Mouse (Mus musculus) embryonic facial prominence, embryonic 10.5 days (tissue): Measurements from ENCODE around the gene Nfic. TPM values are rescaled to one million over a fixed set of nuclear protein-coding genes. Genes with fewer than 3 reads are reported as not detected.

ENCODE experiments used
- DNase-seq: peaks from one replicate; pipeline ENCODE4 v3.0.0-alpha.2; 2017; ENCODE audit warnings: low spot score
- H3K27ac ChIP-seq: fragments of 300-500 bp; sonication (generic); replicated peaks from 2 replicates; pipeline ENCODE4 v1.5.1; 2016; ENCODE audit warnings: mild to moderate bottlenecking
- H3K27me3 ChIP-seq: fragments of 300-500 bp; sonication (generic); replicated peaks from 2 replicates; pipeline ENCODE4 v1.6.1; 2016; ENCODE audit warnings: low read depth, mild to moderate bottlenecking; ENCODE audit not compliant: poor library complexity, severe bottlenecking
- H3K36me3 ChIP-seq: fragments of 300-500 bp; sonication (generic); replicated peaks from 2 replicates; pipeline ENCODE4 v1.6.1; 2016; ENCODE audit warnings: mild to moderate bottlenecking, moderate library complexity
- H3K4me1 ChIP-seq: fragments of 300-500 bp; sonication (generic); 2 replicates; pipeline ENCODE4 v1.6.1; 2016
- H3K4me3 ChIP-seq: fragments of 300-500 bp; sonication (generic); 2 replicates; pipeline ENCODE4 v1.5.1; 2016; ENCODE audit warnings: mild to moderate bottlenecking, moderate library complexity
- H3K9me3 ChIP-seq: fragments of 300-500 bp; sonication (generic); 2 replicates; pipeline ENCODE4 v1.6.1; 2016; ENCODE audit warnings: mild to moderate bottlenecking
- WGBS: fragments of 180-500 bp; shearing (Covaris S2); methylation state at CpG from one replicate; pipeline ENCODE4 v1.1.7; 2016; 5-methylcytosine and 5-hydroxymethylcytosine counted together
- polyA plus RNA-seq: library from polyadenylated mRNA; unstranded; fragments of >200 nt; fragmentation: Nextera tagmentation; extraction: Ambion mirVana; gene quantifications from 2 replicates; pipeline ENCODE4 v1.2.1, GENCODE M21; 2016

The Nfic gene
- polyA plus RNA-seq, 1 experiment from 2014 or later = 20.2 TPM

- peaks cover 91% of the 10 kb centered on the region for H3K4me1 ChIP-seq
- peak overlapping the region; percentile 64 for H3K27ac ChIP-seq
- WGBS = 18% methylated on average over 24 of the region's 24 CpGs
- peak overlapping the region; percentile 50 for H3K4me3 ChIP-seq
- DNase-seq = no peak
- H3K9me3 ChIP-seq = no peaks in the 10 kb centered on the region
- peaks cover 71% of the 10 kb centered on the region for H3K27me3 ChIP-seq
- H3K36me3 ChIP-seq = peaks cover 16% of the 10 kb centered on the region; the same call in 1 of the 2 replicates
Observed at GRCm38 (mm10) chr10:81406504-81407440, 48.7 kb downstream of the Nfic start.

GRCm38 (mm10) chr10:81405588-81406201, 49.7 kb downstream of the Nfic start:
- Histone ChIP-seq H3K9me3 (no peaks in the 10 kb centered on the region), H3K27ac (0 out of 2 replicates have a peak overlapping the region, but pooled peaks have one; percentile 1), H3K4me3 (peak overlapping the region; percentile 50; the same call in 1 of the 2 replicates), H3K4me1 (peaks cover 95% of the 10 kb centered on the region), H3K27me3 (peaks cover 82% of the 10 kb centered on the region), H3K36me3 (peaks cover 13% of the 10 kb centered on the region; the same call in 1 of the 2 replicates)
- peak; percentile 65 for DNase-seq
- 35% methylated on average over 13 of the region's 13 CpGs for WGBS

- Histone ChIP-seq H3K4me3 (peak overlapping the region; percentile 28; the same call in 1 of the 2 replicates), H3K27me3 (peaks cover 92% of the 10 kb centered on the region), H3K4me1 (peaks cover 95% of the 10 kb centered on the region), H3K27ac (peak overlapping the region; percentile 49; the same call in 1 of the 2 replicates), H3K36me3 (peaks cover 22% of the 10 kb centered on the region), H3K9me3 (no peaks in the 10 kb centered on the region)
- no peak for DNase-seq
- 58% methylated on average over 18 of the region's 18 CpGs for WGBS
Observed at GRCm38 (mm10) chr10:81404720-81405119, 50.7 kb downstream of the Nfic start.

GRCm38 (mm10) chr10:81404082-81404481, 51.4 kb downstream of the Nfic start:
- Histone ChIP-seq H3K36me3 (peaks cover 29% of the 10 kb centered on the region), H3K4me1 (peaks cover 95% of the 10 kb centered on the region), H3K27ac (peak overlapping the region; percentile 49; the same call in 1 of the 2 replicates), H3K4me3 (peak overlapping the region; percentile 28; the same call in 1 of the 2 replicates), H3K9me3 (no peaks in the 10 kb centered on the region), H3K27me3 (peaks cover 98% of the 10 kb centered on the region)
- 11% methylated on average over 9 of the region's 9 CpGs for WGBS
- no peak for DNase-seq

- Histone ChIP-seq H3K9me3 (no peaks in the 10 kb centered on the region), H3K27ac (peak overlapping the region; percentile 92), H3K4me3 (peak overlapping the region; percentile 42), H3K27me3 (peaks cover 94% of the 10 kb centered on the region), H3K4me1 (peaks cover 89% of the 10 kb centered on the region), H3K36me3 (peaks cover 29% of the 10 kb centered on the region)
- WGBS = 60% methylated on average over 10 of the region's 10 CpGs
- DNase-seq = no peak
Observed at GRCm38 (mm10) chr10:81403511-81403910, 51.9 kb downstream of the Nfic start.

GRCm38 (mm10) chr10:81402227-81402765, 53.1 kb downstream of the Nfic start:
- peak overlapping the region; percentile 92 for H3K27ac ChIP-seq
- H3K9me3 ChIP-seq = no peaks in the 10 kb centered on the region
- DNase-seq = no peak
- WGBS = 18% methylated on average over 7 of the region's 7 CpGs
- peaks cover 94% of the 10 kb centered on the region for H3K27me3 ChIP-seq
- peaks cover 29% of the 10 kb centered on the region for H3K36me3 ChIP-seq
- H3K4me1 ChIP-seq = peaks cover 79% of the 10 kb centered on the region
- H3K4me3 ChIP-seq = peak overlapping the region; percentile 42

GRCm38 (mm10) chr10:81401521-81402226, 53.8 kb downstream of the Nfic start:
- H3K27ac ChIP-seq = peak overlapping the region; percentile 92
- H3K9me3 ChIP-seq = no peaks in the 10 kb centered on the region
- H3K36me3 ChIP-seq = peaks cover 29% of the 10 kb centered on the region
- DNase-seq = peak; percentile 88
- H3K27me3 ChIP-seq = peaks cover 92% of the 10 kb centered on the region
- peaks cover 78% of the 10 kb centered on the region for H3K4me1 ChIP-seq
- H3K4me3 ChIP-seq = peak overlapping the region; percentile 42
- 3% methylated on average over 18 of the region's 18 CpGs for WGBS

GRCm38 (mm10) chr10:81401205-81401520, 54.3 kb downstream of the Nfic start:
- peaks cover 74% of the 10 kb centered on the region for H3K4me1 ChIP-seq
- whole genome bisulfite sequencing = 23% methylated on average over 10 of the region's 10 CpGs
- H3K4me3 ChIP-seq = peak overlapping the region; percentile 42
- peak overlapping the region; percentile 92 for H3K27ac ChIP-seq
- H3K9me3 ChIP-seq = no peaks in the 10 kb centered on the region
- no peak for DNase-seq
- peaks cover 91% of the 10 kb centered on the region for H3K27me3 ChIP-seq
- H3K36me3 ChIP-seq = peaks cover 29% of the 10 kb centered on the region

- whole genome bisulfite sequencing = 47% methylated on average over 22 of the region's 22 CpGs
- DNase-seq = no peak
- Histone ChIP-seq H3K9me3 (no peaks in the 10 kb centered on the region), H3K4me1 (peaks cover 69% of the 10 kb centered on the region), H3K4me3 (peak overlapping the region; percentile 42), H3K36me3 (peaks cover 24% of the 10 kb centered on the region), H3K27ac (peak overlapping the region; percentile 92), H3K27me3 (peaks cover 85% of the 10 kb centered on the region)
Observed at GRCm38 (mm10) chr10:81400371-81401204, 54.8 kb downstream of the Nfic start.

- H3K27me3 ChIP-seq = peaks cover 78% of the 10 kb centered on the region
Observed at GRCm38 (mm10) chr10:81399798-81400308, 55.6 kb downstream of the Nfic start.

GRCm38 (mm10) chr10:81399296-81399695, 56.1 kb downstream of the Nfic start:
- H3K27ac ChIP-seq = peak overlapping the region; percentile 92
- peaks cover 15% of the 10 kb centered on the region for H3K36me3 ChIP-seq
- peaks cover 72% of the 10 kb centered on the region for H3K27me3 ChIP-seq
- DNase-seq = no peak
- H3K4me3 ChIP-seq = no peak overlapping the region
- WGBS = 54% methylated on average over 5 of the region's 5 CpGs
- H3K9me3 ChIP-seq = no peaks in the 10 kb centered on the region
- H3K4me1 ChIP-seq = peaks cover 61% of the 10 kb centered on the region

More at GRCm38 (mm10) chr10:81399798-81400308, 55.6 kb downstream of the Nfic start:
- Histone ChIP-seq H3K4me1 (peaks cover 66% of the 10 kb centered on the region), H3K9me3 (no peaks in the 10 kb centered on the region), H3K4me3 (peak overlapping the region; percentile 42), H3K27ac (peak overlapping the region; percentile 92), H3K36me3 (peaks cover 20% of the 10 kb centered on the region)
- WGBS = 82% methylated on average over 18 of the region's 18 CpGs
- DNase-seq = no peak
